Mouse (Mus musculus) small intestine, adult 2 months (tissue): ENCODE results near the gene Prtn3.

Experiments
- CTCF ChIP-seq: fragments of 200-500 bp; IDR thresholded peaks from 2 replicates; pipeline ENCODE4 v1.5.1; 2012; ENCODE audit warnings: low read depth, mild to moderate bottlenecking, control low read depth, inconsistent platforms, low read length, moderate library complexity, mixed read lengths; ENCODE audit not compliant: insufficient replicate concordance, insufficient read length; ENCODE audit errors: extremely low read depth
- POLR2A ChIP-seq: fragments of 200-500 bp; IDR thresholded peaks from 2 replicates; pipeline ENCODE4 v1.6.1; 2012; ENCODE audit warnings: low read depth, mild to moderate bottlenecking, control low read depth, inconsistent platforms, low read length, moderate library complexity

GRCm38 (mm10) chr10:79865189-79865601, 9.1 kb upstream of the Prtn3 start:
- TF ChIP-seq POLR2A (no peak), CTCF (no peak)
